In genomic region chr11:113537199-113537586, GRCm38 (mm10) we compare ENCODE assay signal across 14 mouse cellular contexts.
"Had no signal": no experiment of that assay in that cellular context is flagged by ENCODE, and none has a peak within 500 bp of the region (broad histone marks: within the 10 kb centered on the region; RNA-seq: fewer than 3 reads in every experiment).

No protein-coding gene starts in this region.

- H3K27ac ChIP-seq: kidney, postnatal 0 days; layer of hippocampus, adult 2 months; left cerebral cortex, adult 2 months; liver, embryonic 13.5 days; stomach, embryonic 15.5 days had no signal

- H3K4me3 ChIP-seq: layer of hippocampus, adult 2 months; left cerebral cortex, adult 2 months; liver, embryonic 13.5 days; stomach, embryonic 15.5 days had no signal

- DNase-seq: kidney, adult 2 months; kidney, postnatal 25 days; layer of hippocampus, postnatal 36 days; liver, embryonic 13.5 days; lung, adult 2 months; lung, postnatal 14 days; midbrain, embryonic 14.5 days; right cerebral cortex, postnatal 25 days; spleen, adult 18-20 months had no signal

- H3K36me3 ChIP-seq: stomach, embryonic 15.5 days had no signal

- H3K27me3 ChIP-seq: liver, embryonic 13.5 days; stomach, embryonic 15.5 days had no signal

- H3K9me3 ChIP-seq: stomach, embryonic 15.5 days had no signal

- H3K9ac ChIP-seq: liver, embryonic 13.5 days; stomach, embryonic 15.5 days had no signal

- H3K4me2 ChIP-seq: liver, embryonic 13.5 days; midbrain, embryonic 11.5 days; stomach, embryonic 15.5 days had no signal
